Mouse (Mus musculus): ENCODE measurements at regions not wholly inside any gene's neighbourhood (a gene's known extent, or its start where the extent isn't known, plus 50 kb on each side); places are given as distances from the start of the nearest gene placed in this dataset.

DNA sequence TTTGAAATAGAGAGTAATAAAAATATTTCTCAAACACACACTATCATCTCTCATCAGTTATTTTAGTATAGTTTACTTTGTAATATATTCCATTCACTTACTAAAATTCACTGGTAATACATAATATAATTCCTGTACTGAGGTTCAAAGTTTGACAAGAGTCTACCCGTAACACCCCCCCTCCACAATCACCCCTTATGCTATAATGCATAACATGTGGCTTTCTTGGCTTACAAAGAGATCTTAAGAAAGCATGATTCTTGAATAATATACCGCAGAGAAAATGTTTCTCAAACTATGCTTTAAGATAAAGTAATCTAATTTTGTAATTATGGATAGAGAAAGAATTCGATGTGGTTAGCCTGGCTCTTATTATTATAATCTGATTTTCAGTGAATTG lies 539.7 kb downstream of the Gm11232 start:
- TF ChIP-seq CTCF (IDR thresholded peaks at IDR 0.05) = no peak
- no peak for TF ChIP-seq EP300 (IDR thresholded peaks at IDR 0.05)
